Mouse (Mus musculus) urinary bladder, postnatal 14 days (tissue): ENCODE measurements around the gene Eno1.
"Not testable (repeated sequence)": the region's sequence is repeated elsewhere in the genome, so short reads cannot be mapped to it uniquely, and the experiment has no call there.

Source experiments
- DNase-seq: peaks from one replicate; pipeline ENCODE4 v3.0.0; 2021; ENCODE audit warnings: low spot score

Eno1 gene

GRCm38 (mm10) chr4:150281018-150281761 is 44.7 kb downstream of the Eno1 start, which contains the start of gene Rere:
Gene Rere (plus strand): TSS chr4:150281646.
- DNase-seq = peak; percentile 98

GRCm38 (mm10) chr4:150281891-150282630 is 45.5 kb downstream of the Eno1 start:
- peak; percentile 36 for DNase-seq

GRCm38 (mm10) chr4:150282631-150283334 is 46.3 kb downstream of the Eno1 start:
- no peak for DNase-seq

- DNase-seq = no peak
Observed at GRCm38 (mm10) chr4:150283335-150283638, 46.8 kb downstream of the Eno1 start.

- DNase-seq = no peak
Observed at GRCm38 (mm10) chr4:150283993-150284392, 47.5 kb downstream of the Eno1 start.

- DNase-seq = no peak
Observed at GRCm38 (mm10) chr4:150286980-150287379, 50.5 kb downstream of the Eno1 start.

- not testable (repeated sequence) for DNase-seq
Observed at GRCm38 (mm10) chr4:150287463-150287862, 50.9 kb downstream of the Eno1 start.

- no peak for DNase-seq
Observed at GRCm38 (mm10) chr4:150291900-150292299, 55.4 kb downstream of the Eno1 start.

GRCm38 (mm10) chr4:150294870-150295269 is 58.3 kb downstream of the Eno1 start:
- DNase-seq = no peak

GRCm38 (mm10) chr4:150295966-150296365 is 59.4 kb downstream of the Eno1 start:
- DNase-seq = no peak
